Mouse (Mus musculus) layer of hippocampus, adult 11-12 months (tissue): Measurements from ENCODE around the gene Anxa4.

Experiments
- DNase-seq: peaks from one replicate; pipeline ENCODE4 v3.0.0; 2022; ENCODE audit warnings: low spot score

Anxa4 gene

GRCm38 (mm10) chr6:86793021-86793815 is at the start of gene Anxa4:
Gene Anxa4, minus strand, starts transcription at chr6:86793584.
- peak; percentile 32 for DNase-seq

GRCm38 (mm10) chr6:86841949-86842348 is 48.6 kb upstream of the Anxa4 start:
- DNase-seq: no peak

GRCm38 (mm10) chr6:86839089-86839488 is 45.7 kb upstream of the Anxa4 start:
- DNase-seq: no peak

- DNase-seq: no peak
Measured at GRCm38 (mm10) chr6:86832802-86833502, 39.6 kb upstream of the Anxa4 start.

GRCm38 (mm10) chr6:86830738-86831500 is 37.5 kb upstream of the Anxa4 start:
- DNase-seq: no peak

- no peak for DNase-seq
Measured at GRCm38 (mm10) chr6:86829768-86830167, 36.4 kb upstream of the Anxa4 start.

GRCm38 (mm10) chr6:86827432-86827831 is 34.0 kb upstream of the Anxa4 start:
- no peak for DNase-seq

GRCm38 (mm10) chr6:86824401-86824800 is 31.0 kb upstream of the Anxa4 start:
- DNase-seq: no peak

GRCm38 (mm10) chr6:86823824-86824223 is 30.4 kb upstream of the Anxa4 start:
- peak; percentile 55 for DNase-seq

GRCm38 (mm10) chr6:86823051-86823431 is 29.7 kb upstream of the Anxa4 start:
- no peak for DNase-seq

- peak; percentile 78 for DNase-seq
Measured at GRCm38 (mm10) chr6:86822285-86823050, 29.1 kb upstream of the Anxa4 start.

GRCm38 (mm10) chr6:86820690-86821089 is 27.3 kb upstream of the Anxa4 start:
- DNase-seq: no peak

GRCm38 (mm10) chr6:86819926-86820325 is 26.5 kb upstream of the Anxa4 start:
- DNase-seq: no peak

- no peak for DNase-seq
Measured at GRCm38 (mm10) chr6:86818914-86819313, 25.5 kb upstream of the Anxa4 start.

GRCm38 (mm10) chr6:86816586-86816985 is 23.2 kb upstream of the Anxa4 start:
- DNase-seq: no peak

- no peak for DNase-seq
Measured at GRCm38 (mm10) chr6:86815436-86815835, 22.1 kb upstream of the Anxa4 start.

GRCm38 (mm10) chr6:86814926-86815325 is 21.5 kb upstream of the Anxa4 start:
- DNase-seq: no peak

GRCm38 (mm10) chr6:86813341-86813740 is 20.0 kb upstream of the Anxa4 start:
- peak; percentile 66 for DNase-seq

- no peak for DNase-seq
Measured at GRCm38 (mm10) chr6:86812919-86813318, 19.5 kb upstream of the Anxa4 start.

GRCm38 (mm10) chr6:86806455-86807086 is 13.2 kb upstream of the Anxa4 start:
- DNase-seq: peak; percentile 82

GRCm38 (mm10) chr6:86804646-86805045 is 11.3 kb upstream of the Anxa4 start:
- no peak for DNase-seq
